Mouse (Mus musculus): ENCODE measurements around the gene Tnpo1.

DNA sequence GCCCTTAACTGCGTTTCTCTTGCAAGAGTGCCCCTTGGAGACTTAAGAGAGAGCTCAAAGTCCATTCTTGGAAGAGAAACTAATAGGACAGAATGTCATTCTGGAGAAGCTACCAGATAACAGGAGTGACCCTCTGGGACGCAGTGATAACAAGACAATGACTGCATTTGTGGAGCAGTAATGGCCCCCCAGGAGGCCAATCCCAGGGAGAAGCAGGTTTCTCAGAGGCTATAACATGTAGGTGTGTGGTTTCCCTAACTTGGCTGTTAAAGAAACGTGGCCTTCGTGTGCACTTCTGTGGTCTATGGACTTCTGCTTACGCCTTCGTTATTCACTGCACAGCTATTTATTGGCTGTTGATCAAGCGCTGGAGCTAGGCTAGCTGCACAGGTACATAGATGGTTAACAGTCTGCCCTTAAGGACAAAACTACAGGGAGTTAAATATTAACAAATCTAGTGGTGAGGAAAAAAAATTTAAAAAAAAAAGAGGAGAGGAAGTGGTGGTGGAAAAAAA lies 15.7 kb upstream of the Tnpo1 start:
- no peak for TF ChIP-seq POLR2A (IDR thresholded peaks at IDR 0.05; ENCODE audit: low read depth, low read length)
- TF ChIP-seq CTCF (IDR thresholded peaks at IDR 0.05; ENCODE audit: extremely low read depth, insufficient read depth, insufficient read length, insufficient replicate concordance) = no peak
